Mouse (Mus musculus): Measurements from ENCODE around the gene Podxl. TPM values are rescaled to one million over a fixed set of nuclear protein-coding genes. Genes with fewer than 3 reads are reported as not detected.
A peak's percentile ranks its signal among the peaks of the same experiment; 100 is the strongest.

Podxl gene
- 49.5 and 49.6 TPM in 2 replicates for total RNA-seq (2021)
- long read RNA-seq, experiment 1, full-length matches to known transcripts, result 4 of 12 reads
- long read RNA-seq, experiment 1, partial matches to known transcripts, result 0 of 12 reads
- long read RNA-seq, experiment 1, other reads (novel, unspliced or antisense), result 8 of 12 reads
- long read RNA-seq, experiment 2, full-length matches to known transcripts, result 5 of 12 reads
- long read RNA-seq, experiment 2, partial matches to known transcripts, result 1 of 12 reads
- long read RNA-seq, experiment 2, other reads (novel, unspliced or antisense), result 6 of 12 reads

GRCm38 (mm10) chr6:31563235-31564181 lies at the start of gene Podxl:
TSS of gene Podxl (minus strand) at chr6:31563981.
- peak; percentile 89 for DNase-seq

DNA sequence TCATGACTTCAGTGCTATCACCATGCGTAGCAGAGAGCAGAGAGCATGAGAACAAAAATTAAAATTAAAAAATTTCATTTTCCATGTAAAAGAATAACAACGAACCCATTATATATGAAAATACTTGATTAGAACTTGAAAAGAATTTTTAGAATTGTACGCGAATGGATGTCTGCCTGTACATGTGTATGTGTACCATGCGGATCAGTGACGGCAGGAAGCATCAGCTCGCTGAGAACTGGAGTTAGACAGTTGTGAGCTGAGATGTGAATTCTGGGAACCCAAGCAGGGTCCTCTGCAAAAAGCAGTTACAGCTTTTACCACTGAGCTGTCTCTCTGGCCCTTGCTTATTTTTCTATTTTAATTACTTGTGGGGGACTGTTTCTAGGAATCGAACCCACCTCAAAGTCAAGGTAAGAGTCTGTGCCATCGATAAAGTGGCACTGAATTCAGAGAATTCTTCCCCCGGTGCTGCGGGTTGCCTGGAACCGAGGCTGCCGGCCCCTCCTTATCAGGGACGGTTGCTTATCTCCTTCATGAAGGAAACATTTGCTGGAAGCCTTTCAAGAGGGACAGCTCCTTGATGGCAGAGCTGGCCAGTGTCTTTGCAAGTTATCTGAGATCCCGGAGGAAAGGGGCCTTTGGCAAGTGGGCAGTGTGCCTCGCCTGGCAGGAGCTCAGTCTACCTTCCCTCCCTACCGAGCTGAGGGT lies 48.9 kb upstream of the Podxl start:
- no peak for DNase-seq

DNA sequence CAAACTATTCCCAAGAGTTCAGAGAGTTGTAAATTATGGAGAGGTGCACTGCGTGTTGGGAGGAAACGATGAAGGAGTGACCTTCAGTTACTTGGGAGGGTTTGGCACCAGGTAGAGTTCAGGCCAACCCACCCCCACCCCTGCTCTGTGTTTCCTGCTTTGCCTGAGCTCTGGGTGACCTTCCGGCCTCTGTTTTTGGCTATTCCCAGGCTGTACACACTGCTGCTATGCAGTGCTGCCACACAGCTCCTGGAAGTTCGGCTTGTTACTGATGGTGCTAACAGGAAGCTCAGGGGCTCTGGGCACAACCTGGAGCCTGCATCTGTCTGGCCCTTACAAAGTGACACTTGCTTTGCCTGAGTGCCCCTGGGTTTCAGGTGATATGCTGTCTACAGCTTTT lies 42.6 kb upstream of the Podxl start:
- no peak for DNase-seq

GRCm38 (mm10) chr6:31604629-31605265 lies 41.0 kb upstream of the Podxl start:
- no peak for DNase-seq

- no peak for DNase-seq
These were observed 38.7 kb upstream of the Podxl start for GRCm38 (mm10) chr6:31602489-31602888.

DNA sequence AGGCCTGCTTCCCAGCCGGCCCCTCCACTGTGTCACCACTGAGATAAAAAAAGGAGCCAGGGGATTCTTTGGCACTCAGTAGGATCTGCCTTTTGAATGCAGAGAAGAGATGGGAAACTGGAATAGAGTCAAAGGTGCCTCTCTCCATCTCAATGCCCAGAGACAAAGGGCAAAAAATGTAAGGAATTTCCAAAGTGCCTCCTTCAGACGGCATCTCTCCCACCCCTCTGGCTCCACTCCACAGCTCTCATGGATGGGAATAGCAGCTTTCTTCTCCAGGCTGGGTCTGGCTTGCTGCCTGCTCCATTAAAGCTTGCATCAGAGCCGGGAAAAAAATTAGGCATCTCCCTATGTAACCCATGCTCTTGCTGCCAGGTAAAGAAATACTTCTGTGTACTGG lies 37.4 kb upstream of the Podxl start:
- DNase-seq, result no peak

GRCm38 (mm10) chr6:31599863-31600262 lies 36.1 kb upstream of the Podxl start:
- no peak for DNase-seq

DNA sequence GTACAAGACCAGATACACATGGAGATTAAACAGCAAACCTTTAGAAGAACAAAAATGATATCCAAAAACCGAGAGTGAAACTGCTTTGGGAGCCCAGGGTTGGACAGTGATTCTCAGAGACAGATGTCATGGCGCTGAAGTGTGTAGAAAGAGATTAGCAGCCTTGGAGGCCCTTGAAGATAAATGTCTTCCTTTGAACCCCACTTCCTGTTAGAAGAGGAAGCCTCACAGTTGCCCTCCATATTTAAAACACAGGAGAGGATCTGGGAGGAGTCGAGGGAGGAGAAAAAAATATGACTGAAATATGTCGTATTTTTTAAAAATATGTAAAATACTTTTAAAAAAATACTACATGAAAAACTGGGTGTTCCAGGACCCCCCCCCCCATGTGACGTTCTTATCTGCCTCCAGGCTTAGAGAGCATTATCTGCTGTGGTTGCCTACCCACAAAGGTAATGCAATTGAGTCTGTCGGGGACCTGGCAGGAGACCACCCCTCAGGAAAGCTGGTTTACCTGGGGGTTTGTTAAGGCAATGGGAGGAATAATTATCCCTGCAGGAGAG lies 34.6 kb upstream of the Podxl start:
- no peak for DNase-seq

- DNase-seq, result no peak
These were observed 33.3 kb upstream of the Podxl start for GRCm38 (mm10) chr6:31597136-31597460.

- peak; percentile 27 for DNase-seq
These were observed 32.8 kb upstream of the Podxl start for GRCm38 (mm10) chr6:31596346-31597135.

DNA sequence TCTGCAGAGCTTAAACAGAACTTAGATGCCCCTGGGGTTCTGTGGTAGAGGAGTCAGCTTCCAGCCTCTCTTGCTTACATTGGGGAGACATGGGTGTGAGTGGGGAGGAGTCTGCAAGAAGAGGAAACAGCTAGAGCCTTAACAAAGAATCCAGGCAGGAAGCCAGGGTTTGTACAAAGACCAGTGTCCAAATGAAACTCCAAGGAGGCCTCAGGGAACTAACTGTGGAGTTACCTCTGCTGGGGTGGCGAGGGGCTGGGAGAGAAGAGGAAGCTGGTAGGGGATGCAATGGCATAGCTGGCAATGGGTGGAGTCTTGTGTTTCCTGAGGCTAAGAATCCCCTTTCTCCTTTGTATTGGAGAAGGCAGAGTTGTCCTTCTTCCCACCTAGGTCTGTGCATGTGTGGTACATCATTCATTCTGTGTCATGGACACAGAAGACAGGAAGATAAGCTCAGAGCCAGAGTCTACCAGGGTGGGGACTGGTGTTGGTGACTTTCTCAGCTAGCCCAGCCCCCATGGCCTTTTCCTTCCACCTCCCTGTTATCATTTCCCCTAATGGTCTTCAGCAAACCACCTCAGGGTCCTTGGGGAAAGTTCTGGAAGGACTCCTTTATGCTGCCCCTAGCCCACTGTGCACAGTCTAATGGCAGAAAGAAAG lies 28.9 kb upstream of the Podxl start:
- DNase-seq, result peak; percentile 24

DNA sequence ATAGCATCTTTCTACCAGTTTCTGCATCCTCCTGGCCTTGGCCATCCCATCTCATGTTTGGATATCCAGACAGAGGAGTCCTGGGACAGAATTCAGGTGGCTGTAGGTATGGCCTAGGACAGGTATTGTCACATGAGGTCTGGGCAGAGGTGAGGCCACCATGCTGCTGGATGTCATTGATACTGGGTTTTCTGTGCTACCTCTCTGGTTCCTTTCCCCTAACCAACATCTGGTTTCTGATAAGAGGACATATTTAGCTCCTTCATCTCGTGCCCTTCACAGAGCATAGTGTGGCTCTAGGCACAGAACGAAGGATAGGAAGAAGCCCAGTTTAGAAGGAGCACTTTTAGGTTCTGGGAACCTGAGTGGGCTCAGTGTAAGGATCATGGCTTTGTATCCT lies 28.3 kb upstream of the Podxl start:
- no peak for DNase-seq

GRCm38 (mm10) chr6:31591676-31592075 lies 27.9 kb upstream of the Podxl start:
- no peak for DNase-seq

DNA sequence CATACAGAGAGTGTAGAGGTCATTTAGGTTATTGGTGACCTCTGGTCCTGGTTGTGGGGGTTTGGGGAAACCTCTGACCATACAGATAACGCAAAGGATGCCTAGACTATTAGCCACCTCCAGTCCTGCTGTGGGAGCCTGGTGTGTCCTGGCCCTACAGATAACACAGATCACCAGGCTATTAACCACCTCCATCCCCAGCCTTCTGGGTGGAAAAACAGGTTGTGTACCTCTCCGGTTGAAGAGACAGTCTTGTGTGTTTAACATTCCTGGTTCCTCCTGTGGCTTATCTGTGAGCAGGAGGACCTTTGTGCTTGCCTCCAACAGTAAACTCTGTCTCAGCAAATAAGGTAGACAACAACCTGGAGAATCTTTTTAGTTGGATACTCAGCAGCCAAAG lies 27.0 kb upstream of the Podxl start:
- DNase-seq, result no peak

- peak; percentile 34 for DNase-seq
These were observed 25.5 kb upstream of the Podxl start for GRCm38 (mm10) chr6:31589268-31589667.

GRCm38 (mm10) chr6:31587655-31588054 lies 23.9 kb upstream of the Podxl start:
- no peak for DNase-seq

GRCm38 (mm10) chr6:31586127-31586526 lies 22.3 kb upstream of the Podxl start:
- DNase-seq, result no peak

- no peak for DNase-seq
These were observed 12.4 kb upstream of the Podxl start for GRCm38 (mm10) chr6:31576151-31576550.

- DNase-seq, result no peak
These were observed 11.3 kb upstream of the Podxl start for GRCm38 (mm10) chr6:31575063-31575462.

DNA sequence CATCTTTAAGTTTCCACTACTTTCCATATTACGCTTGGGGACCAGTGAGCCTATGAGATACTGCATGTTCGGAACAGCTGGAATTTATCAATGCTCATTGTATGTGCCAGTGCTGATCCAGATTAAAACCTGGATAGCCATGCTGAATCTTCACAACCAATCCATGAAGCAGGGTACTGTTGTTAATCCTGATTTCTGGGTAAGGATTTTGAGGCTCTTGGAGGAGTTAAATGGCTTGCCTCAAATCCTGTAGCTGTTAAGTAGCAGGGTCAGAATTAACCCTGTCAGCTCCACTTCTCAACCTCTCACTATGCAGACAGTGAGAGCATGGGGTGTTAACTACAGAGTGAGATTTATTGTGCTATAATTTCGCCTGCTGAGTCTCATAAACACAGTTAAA lies 7.7 kb upstream of the Podxl start:
- no peak for DNase-seq
